Mouse (Mus musculus): ENCODE measurements at regions not wholly inside any gene's neighbourhood (a gene's known extent, or its start where the extent isn't known, plus 50 kb on each side); places are given as distances from the start of the nearest gene placed in this dataset.

DNA sequence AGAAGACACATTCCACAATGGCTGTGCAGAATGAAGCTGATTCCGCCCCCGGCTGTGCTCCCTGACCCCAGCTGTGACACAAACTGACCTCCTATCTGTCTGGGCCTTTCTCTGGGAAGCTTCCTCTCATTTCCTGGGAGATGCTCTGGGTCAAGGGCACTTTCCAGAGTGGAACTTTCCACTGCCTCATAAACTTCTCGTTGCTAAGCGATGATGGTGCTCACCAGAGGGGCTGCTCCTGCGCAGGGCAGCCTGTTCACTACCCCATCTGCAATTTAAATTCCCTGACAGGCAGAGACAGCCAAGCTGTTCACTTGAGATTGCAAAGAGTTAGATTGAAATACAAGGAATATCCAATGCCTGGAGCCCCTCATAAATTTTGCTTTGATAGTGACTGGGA lies 116.7 kb upstream of the 1700012A03Rik start:
- Histone ChIP-seq H3K27ac (no peak overlapping the region), H3K36me3 (no peaks in the 10 kb centered on the region), H3K9ac (no peak overlapping the region), H3K27me3 (peaks cover 14% of the 10 kb centered on the region), H3K4me1 (peaks cover 8% of the 10 kb centered on the region; the same call in 1 of the 2 replicates), H3K4me3 (no peak overlapping the region), H3K9me3 (no peaks in the 10 kb centered on the region), H3K4me2 (no peak overlapping the region)
- 60% methylated on average over 5 of the region's 5 CpGs for WGBS
- ATAC-seq (ENCODE audit: insufficient number of reproducible peaks, low FRiP score, low TSS enrichment, low read depth): no peak

DNA sequence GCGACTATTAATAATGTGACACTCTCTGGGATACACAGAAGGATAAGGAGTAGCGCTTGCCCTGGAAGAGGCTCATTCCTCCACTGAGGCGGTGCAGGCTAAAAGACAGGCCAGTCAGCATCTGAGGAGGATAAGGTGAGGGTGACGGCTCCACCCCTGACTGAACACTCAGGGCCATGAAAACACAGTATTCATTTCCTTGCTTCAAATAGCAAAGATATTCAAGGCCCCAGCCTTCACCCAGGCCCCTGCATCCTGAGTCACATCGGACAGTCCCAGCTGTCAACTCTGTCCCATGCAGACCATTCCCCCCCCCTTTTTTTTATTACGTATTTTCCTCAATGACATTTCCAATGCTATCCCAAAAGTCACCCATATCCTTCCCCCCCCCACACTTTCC lies 118.9 kb upstream of the 1700012A03Rik start:
- Histone ChIP-seq H3K4me1 (peaks cover 8% of the 10 kb centered on the region; the same call in 1 of the 2 replicates), H3K4me2 (no peak overlapping the region), H3K9me3 (no peaks in the 10 kb centered on the region), H3K27ac (no peak overlapping the region), H3K9ac (no peak overlapping the region), H3K27me3 (no peaks in the 10 kb centered on the region; the same call in 1 of the 2 replicates), H3K4me3 (no peak overlapping the region), H3K36me3 (no peaks in the 10 kb centered on the region)
- 95% methylated on average over 6 of the region's 6 CpGs for WGBS
- no peak for ATAC-seq (ENCODE audit: insufficient number of reproducible peaks, low FRiP score, low TSS enrichment, low read depth)

DNA sequence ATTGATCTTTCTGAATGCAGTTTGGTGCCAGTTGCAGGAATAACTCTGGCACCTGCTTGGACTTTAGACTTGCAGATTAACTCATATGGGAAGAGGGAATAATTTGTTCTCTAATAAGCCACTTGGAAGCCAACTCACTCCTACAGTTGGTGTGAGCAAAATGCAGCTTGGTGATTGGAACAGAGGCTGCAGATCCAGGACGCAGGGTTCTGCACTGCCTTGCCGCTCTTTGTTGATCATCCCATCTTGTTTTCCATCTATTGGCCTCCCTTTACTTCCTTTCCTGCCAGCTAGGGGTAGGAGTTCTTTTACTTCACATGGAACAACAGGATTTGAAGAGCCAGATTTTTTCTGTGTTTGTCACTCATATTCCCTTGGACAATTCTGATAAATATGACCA lies 120.9 kb upstream of the 1700012A03Rik start:
- H3K36me3 ChIP-seq: no peaks in the 10 kb centered on the region
- H3K4me1 ChIP-seq: peaks cover 8% of the 10 kb centered on the region; the same call in 1 of the 2 replicates
- no peak overlapping the region for H3K4me2 ChIP-seq
- no peaks in the 10 kb centered on the region for H3K9me3 ChIP-seq
- H3K4me3 ChIP-seq: no peak overlapping the region
- no peak for ATAC-seq (ENCODE audit: insufficient number of reproducible peaks, low FRiP score, low TSS enrichment, low read depth)
- no peak overlapping the region for H3K9ac ChIP-seq
- 87% methylated on average over 2 of the region's 2 CpGs for WGBS
- H3K27me3 ChIP-seq: no peaks in the 10 kb centered on the region
- H3K27ac ChIP-seq: no peak overlapping the region

DNA sequence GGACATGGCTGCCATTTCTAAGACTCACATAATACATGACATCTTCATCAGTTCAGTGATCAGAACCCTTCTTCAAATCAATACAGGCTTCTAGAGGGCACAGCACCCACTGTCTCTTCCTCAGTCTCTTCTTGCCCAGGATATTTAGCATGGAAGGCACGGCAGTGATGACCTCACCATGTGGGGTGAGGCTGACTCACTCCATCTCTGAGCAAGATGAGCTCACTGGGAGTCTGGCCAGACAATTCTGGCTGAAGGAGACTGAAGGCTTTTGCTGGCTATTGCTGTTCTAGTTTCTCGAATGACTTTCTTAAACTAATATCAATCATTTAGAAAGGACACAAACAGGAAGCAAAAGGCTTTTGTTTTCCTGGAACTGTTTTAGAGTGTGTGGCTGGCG lies 122.9 kb upstream of the 1700012A03Rik start:
- WGBS: 58% methylated on average over 3 of the region's 3 CpGs
- Histone ChIP-seq H3K4me1 (no peaks in the 10 kb centered on the region), H3K9ac (no peak overlapping the region), H3K27me3 (no peaks in the 10 kb centered on the region), H3K9me3 (no peaks in the 10 kb centered on the region), H3K36me3 (no peaks in the 10 kb centered on the region), H3K27ac (no peak overlapping the region), H3K4me2 (no peak overlapping the region), H3K4me3 (no peak overlapping the region)
- no peak for ATAC-seq (ENCODE audit: insufficient number of reproducible peaks, low FRiP score, low TSS enrichment, low read depth)

DNA sequence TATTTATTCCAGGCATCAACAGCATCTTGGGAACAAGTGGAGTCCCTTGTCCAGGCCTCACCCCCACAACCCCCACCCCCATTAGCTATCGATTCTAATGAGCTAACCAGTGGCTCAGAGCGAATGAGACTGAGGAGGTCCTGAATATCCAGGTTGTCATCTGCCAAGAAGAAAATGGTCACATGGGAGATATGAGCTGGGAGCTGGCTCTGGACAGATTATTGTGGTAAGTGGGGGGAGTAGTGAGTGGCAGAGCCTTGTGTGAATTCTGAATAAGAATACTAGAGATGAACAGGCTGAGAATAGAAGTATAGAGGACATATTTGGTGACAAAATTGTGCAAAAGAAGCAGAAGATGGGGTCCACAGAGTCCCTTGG lies 125.4 kb upstream of the 1700012A03Rik start:
- H3K4me3 ChIP-seq: no peak overlapping the region
- no peaks in the 10 kb centered on the region for H3K4me1 ChIP-seq
- H3K4me2 ChIP-seq: no peak overlapping the region
- WGBS: 75% methylated on average over 2 of the region's 2 CpGs
- H3K27ac ChIP-seq: no peak overlapping the region
- H3K9ac ChIP-seq: no peak overlapping the region
- H3K36me3 ChIP-seq: no peaks in the 10 kb centered on the region
- no peaks in the 10 kb centered on the region for H3K9me3 ChIP-seq
- H3K27me3 ChIP-seq: no peaks in the 10 kb centered on the region
- no peak for ATAC-seq (ENCODE audit: insufficient number of reproducible peaks, low FRiP score, low TSS enrichment, low read depth)

DNA sequence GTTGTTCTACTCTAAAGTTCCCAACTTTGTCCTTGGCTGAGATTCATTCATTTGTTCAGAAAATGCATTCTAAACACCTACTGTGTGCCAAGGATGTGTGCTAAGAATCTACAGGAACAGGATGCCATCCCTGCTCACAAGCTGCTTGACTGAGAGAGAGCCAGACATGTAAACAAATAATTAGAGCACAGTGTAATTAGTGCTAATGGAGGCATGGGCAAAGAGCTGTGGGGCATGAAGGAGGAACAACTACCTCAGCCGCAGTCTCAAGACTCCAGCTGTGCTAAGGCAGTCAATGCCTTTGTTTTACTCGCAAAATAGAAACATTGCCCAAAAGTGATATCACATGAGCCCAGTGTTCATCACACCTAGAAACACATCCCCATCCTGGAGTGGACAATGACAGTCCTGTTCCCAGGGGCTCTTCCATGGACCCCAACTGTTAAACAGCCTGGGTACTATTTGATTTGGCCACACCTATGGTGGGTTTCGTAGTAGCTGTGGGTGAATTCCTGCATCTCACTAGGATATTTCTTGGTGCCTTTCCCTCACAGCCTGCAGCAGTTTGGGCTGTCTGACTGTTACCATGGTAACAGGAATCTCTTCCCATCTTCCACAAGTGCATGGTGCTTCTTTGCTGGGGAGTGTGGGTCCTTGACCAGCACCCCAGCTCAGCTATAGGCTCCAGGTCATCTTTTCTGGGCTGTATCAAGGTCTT lies 125.9 kb upstream of the 1700012A03Rik start:
- Histone ChIP-seq H3K36me3 (no peaks in the 10 kb centered on the region), H3K4me3 (no peak overlapping the region), H3K27me3 (no peaks in the 10 kb centered on the region), H3K4me2 (no peak overlapping the region), H3K9me3 (no peaks in the 10 kb centered on the region), H3K27ac (no peak overlapping the region), H3K9ac (no peak overlapping the region), H3K4me1 (no peaks in the 10 kb centered on the region)
- WGBS: 47% methylated on average over 3 of the region's 3 CpGs
- ATAC-seq (ENCODE audit: insufficient number of reproducible peaks, low FRiP score, low TSS enrichment, low read depth): no peak

DNA sequence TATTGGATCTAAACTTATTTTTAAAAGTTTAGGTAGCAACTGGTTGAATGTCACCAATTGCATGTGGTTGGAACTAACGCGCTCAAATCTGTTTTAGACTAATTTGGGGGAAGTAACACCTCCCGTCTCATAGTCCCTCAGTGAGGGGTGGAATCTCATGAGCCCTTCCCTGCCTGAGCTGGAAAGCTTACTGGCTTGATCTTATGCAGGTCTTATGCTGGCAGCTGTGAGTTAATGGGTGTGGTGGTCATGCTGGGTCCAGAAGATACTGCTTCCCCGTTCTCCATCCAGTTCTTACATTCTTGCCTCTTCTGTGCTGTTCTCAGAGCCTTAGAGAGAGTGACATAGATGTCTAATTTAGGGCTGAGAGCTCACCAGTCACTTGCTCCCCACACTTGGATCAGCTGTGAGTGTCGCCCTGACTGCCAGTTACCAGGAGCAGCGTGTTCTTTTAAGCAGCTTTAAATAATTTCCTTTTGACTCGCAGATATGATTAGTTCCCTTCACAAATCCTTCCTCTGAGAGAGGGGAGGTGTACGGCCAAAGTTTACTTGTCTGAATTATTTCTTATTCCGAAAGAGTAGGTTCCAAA lies 128.4 kb upstream of the 1700012A03Rik start:
- H3K9ac ChIP-seq: no peak overlapping the region
- whole genome bisulfite sequencing: 85% methylated on average over 9 of the region's 9 CpGs

DNA sequence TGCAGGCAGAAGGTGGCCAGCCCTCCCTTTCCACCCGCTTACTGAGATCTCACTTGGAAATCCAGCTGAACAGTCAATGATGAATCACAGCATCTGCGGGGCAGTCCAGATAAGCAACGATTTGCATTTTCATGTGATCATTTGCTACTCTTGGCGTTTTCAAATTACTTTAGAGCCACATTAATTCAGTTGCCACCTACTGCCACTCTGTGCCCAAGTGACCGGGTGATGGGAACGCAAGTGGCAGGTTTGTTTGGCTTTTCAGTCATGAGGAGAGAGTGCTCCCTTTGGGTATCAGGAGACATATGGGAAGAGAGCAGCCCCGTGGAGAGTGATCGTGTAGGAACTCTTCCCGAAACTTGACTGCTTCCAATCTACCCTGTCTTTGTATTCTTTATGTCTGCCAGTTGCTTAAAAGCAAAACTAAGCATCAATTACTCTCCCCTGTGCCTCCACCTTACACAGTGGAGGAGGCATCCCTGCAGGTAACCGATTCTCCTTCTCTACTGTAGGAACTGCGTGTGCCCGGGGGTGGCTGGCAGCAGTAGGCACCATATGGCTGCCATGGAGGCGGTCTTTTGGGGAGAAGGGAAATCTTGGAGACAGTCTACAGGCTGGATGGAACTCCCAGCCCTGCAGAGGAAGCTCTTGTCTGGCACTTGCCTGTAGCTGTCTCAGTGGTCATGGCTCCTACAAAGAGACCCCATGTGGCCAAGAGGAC lies 132.5 kb upstream of the 1700012A03Rik start:
- 83% methylated on average over 13 of the region's 13 CpGs for WGBS
- H3K36me3 ChIP-seq: no peaks in the 10 kb centered on the region
- no peaks in the 10 kb centered on the region for H3K27me3 ChIP-seq
- H3K9ac ChIP-seq: no peak overlapping the region
- no peak overlapping the region for H3K4me3 ChIP-seq
- H3K9me3 ChIP-seq: no peaks in the 10 kb centered on the region
- no peak for ATAC-seq (ENCODE audit: insufficient number of reproducible peaks, low FRiP score, low TSS enrichment, low read depth)
- H3K4me1 ChIP-seq: no peaks in the 10 kb centered on the region
- no peak overlapping the region for H3K4me2 ChIP-seq
- no peak overlapping the region for H3K27ac ChIP-seq

More for the DNA sequence above, 128.4 kb upstream of the 1700012A03Rik start:
- Histone ChIP-seq H3K36me3 (no peaks in the 10 kb centered on the region), H3K4me2 (no peak overlapping the region), H3K27me3 (no peaks in the 10 kb centered on the region), H3K4me1 (no peaks in the 10 kb centered on the region), H3K4me3 (no peak overlapping the region), H3K9me3 (no peaks in the 10 kb centered on the region), H3K27ac (no peak overlapping the region)
- ATAC-seq (ENCODE audit: insufficient number of reproducible peaks, low FRiP score, low TSS enrichment, low read depth): no peak

DNA sequence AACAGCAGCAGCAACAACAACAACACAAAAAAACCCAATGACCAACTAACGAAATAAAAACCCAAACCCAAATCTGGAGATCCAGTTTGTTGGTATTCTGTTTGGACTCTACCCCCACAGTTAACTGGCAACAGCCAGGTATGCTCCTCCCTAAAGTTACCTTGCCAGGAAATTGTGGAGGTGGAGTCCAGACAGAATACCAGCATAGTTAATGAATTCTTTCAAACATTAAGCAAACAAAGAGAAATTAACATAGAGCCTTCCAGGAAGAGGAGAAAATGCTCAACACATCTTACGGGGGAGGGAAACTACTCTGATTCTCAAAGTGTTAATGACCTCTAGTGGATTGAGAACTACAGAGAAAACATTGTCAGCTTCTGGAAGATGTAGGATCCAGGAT lies 148.3 kb upstream of the 1700012A03Rik start:
- no peaks in the 10 kb centered on the region for H3K4me1 ChIP-seq
- no peak overlapping the region for H3K9ac ChIP-seq
- no peaks in the 10 kb centered on the region for H3K9me3 ChIP-seq
- no peak overlapping the region for H3K27ac ChIP-seq
- H3K4me2 ChIP-seq: no peak overlapping the region
- peaks cover 4% of the 10 kb centered on the region; the same call in 1 of the 2 replicates for H3K27me3 ChIP-seq
- no peak overlapping the region for H3K4me3 ChIP-seq
- H3K36me3 ChIP-seq: no peaks in the 10 kb centered on the region
- no peak for ATAC-seq (ENCODE audit: insufficient number of reproducible peaks, low FRiP score, low TSS enrichment, low read depth)
- WGBS: 73% methylated on average over 2 of the region's 2 CpGs

DNA sequence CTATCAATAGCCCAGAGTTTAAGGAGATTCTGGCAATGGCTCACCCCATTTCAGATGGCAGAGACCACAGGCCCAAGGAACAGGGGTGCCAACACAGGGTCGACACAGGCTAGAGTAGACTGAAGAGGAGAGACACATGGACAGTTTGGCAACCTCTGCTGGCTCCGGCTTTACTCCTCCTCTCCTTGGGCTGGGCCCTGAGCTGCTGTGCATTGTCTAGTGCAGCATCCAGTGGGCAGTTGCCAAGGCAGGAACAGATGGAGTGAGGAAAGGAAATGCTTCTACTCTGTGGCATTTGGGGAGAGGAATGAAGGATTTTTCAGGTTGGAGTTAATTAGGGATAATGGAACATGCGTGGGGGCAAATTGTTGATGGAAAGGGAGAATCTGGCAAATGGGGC lies 151.0 kb upstream of the 1700012A03Rik start:
- no peaks in the 10 kb centered on the region for H3K9me3 ChIP-seq
- WGBS: 73% methylated on average over 3 of the region's 3 CpGs
- H3K4me2 ChIP-seq: no peak overlapping the region
- no peak overlapping the region for H3K27ac ChIP-seq
- peaks cover 4% of the 10 kb centered on the region; the same call in 1 of the 2 replicates for H3K27me3 ChIP-seq
- no peaks in the 10 kb centered on the region for H3K36me3 ChIP-seq
- no peak overlapping the region for H3K9ac ChIP-seq
- no peak for ATAC-seq (ENCODE audit: insufficient number of reproducible peaks, low FRiP score, low TSS enrichment, low read depth)
- H3K4me1 ChIP-seq: no peaks in the 10 kb centered on the region
- no peak overlapping the region for H3K4me3 ChIP-seq

DNA sequence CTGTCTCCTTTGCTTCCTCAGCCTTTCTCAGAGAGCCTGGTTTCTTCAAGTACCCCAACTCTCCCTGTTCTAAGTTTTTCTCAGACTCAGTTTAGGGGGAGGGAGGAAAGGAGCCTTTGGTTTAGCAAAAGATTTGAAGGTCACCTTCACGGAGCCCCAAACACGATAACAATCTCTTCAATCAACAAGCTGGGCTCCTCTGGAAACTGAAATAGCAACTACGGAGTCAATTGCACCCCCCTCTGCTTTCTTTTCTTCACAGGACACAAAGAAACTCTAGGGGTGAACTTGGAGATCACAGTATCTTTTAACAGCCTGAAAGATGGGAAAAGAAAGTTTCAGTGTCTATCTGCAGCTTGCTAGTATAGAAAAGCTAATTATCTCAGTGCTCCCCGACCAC lies 151.4 kb upstream of the 1700012A03Rik start:
- Histone ChIP-seq H3K27me3 (peaks cover 4% of the 10 kb centered on the region; the same call in 1 of the 2 replicates), H3K27ac (no peak overlapping the region), H3K9ac (no peak overlapping the region), H3K36me3 (no peaks in the 10 kb centered on the region), H3K4me1 (no peaks in the 10 kb centered on the region), H3K4me3 (no peak overlapping the region), H3K9me3 (no peaks in the 10 kb centered on the region), H3K4me2 (no peak overlapping the region)
- ATAC-seq (ENCODE audit: insufficient number of reproducible peaks, low FRiP score, low TSS enrichment, low read depth): no peak
- WGBS: 51% methylated on average over 4 of the region's 4 CpGs

DNA sequence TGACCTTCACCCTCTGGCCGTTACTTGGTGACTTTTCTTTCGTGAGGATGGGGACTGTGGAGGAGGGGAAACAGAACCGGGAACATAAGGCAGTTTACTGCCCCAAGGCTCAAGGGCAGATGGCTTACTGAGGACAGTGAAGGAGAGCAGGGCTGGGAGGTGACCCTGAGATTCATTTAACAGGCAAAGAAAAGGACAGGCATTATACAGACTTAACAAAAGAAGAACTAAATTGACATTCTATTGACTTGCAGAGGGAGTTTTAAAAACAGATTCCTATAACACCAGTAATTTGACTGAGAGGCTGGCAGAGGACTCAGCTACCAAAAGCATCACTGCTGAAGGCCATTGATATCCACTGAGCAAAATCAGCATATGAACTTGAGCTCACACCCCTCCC lies 153.0 kb upstream of the 1700012A03Rik start:
- Histone ChIP-seq H3K4me2 (no peak overlapping the region), H3K4me1 (no peaks in the 10 kb centered on the region), H3K9ac (no peak overlapping the region), H3K27ac (no peak overlapping the region), H3K27me3 (peaks cover 4% of the 10 kb centered on the region; the same call in 1 of the 2 replicates), H3K4me3 (no peak overlapping the region), H3K36me3 (no peaks in the 10 kb centered on the region), H3K9me3 (no peaks in the 10 kb centered on the region)
- WGBS: 57% methylated on average over 3 of the region's 3 CpGs
- ATAC-seq (ENCODE audit: insufficient number of reproducible peaks, low FRiP score, low TSS enrichment, low read depth): no peak

Measured in limb, embryonic 15.5 days (tissue).